Mouse (Mus musculus) granulocyte monocyte progenitor cell, adult 5-6 weeks (primary cell): ENCODE data around the gene Spata25. TPM values are rescaled to one million over a fixed set of nuclear protein-coding genes. Genes with fewer than 3 reads are reported as not detected.
"Not testable (repeated sequence)": the region's sequence is repeated elsewhere in the genome, so short reads cannot be mapped to it uniquely, and the experiment has no call there.

Source experiments
- ATAC-seq: replicated peaks from 2 replicates; pipeline ENCODE4 v1.8.0; 2016; ENCODE audit warnings: mild to moderate bottlenecking, moderate TSS enrichment, inconsistent platforms; ENCODE audit not compliant: poor library complexity, severe bottlenecking
- total RNA-seq, 2 experiments: library from RNA; stranded (forward) in 1 of 2; stranded (reverse) in 1 of 2; fragments of 200-712, 200-1000 nt in 1 of 2; fragments of >200 nt in 1 of 2; fragmentation: Nextera tagmentation in 1 of 2; gene quantifications; 2 replicates each; pipeline ENCODE4 v1.2.3; 2014 to 2017

Spata25 gene
- total RNA-seq, 2 experiments from 2014 or later = not detected

DNA sequence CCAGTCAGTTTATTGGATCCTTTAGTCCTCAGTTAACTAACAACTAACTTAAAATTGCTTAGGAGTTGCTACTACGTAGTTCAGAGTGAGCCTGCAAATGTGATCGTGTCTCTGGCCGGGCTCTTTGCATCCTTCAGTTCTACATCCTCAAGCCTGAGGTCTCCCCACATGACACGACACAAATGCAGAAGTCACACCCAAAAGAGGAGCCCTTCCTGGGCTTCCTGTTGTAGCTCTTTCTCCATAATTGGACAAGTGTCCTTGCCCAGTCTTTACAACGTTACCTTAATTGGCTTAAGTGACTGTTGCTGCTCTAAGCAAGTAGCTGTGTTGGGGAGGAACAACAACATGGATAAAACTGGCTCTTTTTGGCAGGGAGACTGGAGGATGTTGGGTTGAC lies 13.0 kb downstream of the Spata25 start:
- peak; percentile 99 for ATAC-seq

DNA sequence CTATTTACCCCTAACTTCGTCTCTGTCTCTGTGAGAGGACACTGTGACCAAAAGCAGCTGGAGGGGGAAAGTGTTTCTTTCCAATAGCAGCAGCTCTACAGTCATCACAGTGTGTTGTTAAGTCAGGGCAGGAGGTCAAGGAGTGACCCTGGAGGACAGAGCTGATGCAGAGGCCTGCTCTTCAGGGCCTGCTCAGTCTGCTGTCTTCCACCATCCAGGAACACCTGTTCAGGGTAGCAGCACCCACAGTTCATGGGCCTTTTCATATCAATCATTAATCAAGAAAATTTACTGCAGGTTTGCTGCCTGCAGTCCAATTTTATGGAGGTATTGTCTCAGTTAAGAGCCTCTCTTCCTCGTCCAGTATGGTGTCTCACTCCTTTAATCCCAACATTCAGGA lies 14.8 kb downstream of the Spata25 start:
- no peak for ATAC-seq

DNA sequence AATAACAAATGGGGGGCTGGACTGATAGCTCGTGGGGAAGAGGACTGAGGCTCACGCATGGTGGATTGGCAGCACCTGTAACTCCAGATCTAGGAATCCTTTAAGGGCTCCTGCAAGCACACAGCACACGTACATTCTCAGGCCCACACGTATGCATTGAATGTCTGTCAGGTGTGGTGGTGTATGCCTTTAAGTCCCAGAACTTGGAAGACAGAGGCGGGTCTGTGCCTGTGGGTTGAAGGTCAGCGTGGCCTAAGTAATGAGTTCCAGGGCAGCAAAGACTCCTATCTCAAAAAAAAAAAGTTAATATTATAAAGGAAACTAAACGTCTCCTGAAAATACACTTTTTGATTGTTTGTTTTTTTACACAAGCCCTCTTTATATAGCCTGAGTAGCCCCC lies 21.7 kb downstream of the Spata25 start:
- no peak for ATAC-seq

DNA sequence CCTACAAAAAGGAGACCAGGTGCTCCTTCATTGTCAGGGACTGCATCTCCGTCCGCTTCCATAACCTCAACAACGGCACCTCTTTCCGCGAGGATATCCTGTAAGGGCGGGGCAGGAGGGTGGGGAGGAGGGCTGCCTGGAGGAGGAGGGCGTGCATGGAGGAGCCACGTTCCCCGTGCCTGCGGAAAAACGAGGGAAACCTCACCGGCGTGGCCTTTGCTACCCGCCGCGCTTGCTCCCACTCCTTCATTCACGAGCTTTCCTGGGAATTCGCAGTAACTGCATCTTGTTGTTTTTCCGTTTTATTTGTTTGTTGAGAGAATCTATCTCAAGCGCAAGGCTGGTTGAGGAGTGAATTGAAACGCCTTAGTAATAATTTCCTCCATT lies 23.0 kb downstream of the Spata25 start:
- ATAC-seq = peak; percentile 38

DNA sequence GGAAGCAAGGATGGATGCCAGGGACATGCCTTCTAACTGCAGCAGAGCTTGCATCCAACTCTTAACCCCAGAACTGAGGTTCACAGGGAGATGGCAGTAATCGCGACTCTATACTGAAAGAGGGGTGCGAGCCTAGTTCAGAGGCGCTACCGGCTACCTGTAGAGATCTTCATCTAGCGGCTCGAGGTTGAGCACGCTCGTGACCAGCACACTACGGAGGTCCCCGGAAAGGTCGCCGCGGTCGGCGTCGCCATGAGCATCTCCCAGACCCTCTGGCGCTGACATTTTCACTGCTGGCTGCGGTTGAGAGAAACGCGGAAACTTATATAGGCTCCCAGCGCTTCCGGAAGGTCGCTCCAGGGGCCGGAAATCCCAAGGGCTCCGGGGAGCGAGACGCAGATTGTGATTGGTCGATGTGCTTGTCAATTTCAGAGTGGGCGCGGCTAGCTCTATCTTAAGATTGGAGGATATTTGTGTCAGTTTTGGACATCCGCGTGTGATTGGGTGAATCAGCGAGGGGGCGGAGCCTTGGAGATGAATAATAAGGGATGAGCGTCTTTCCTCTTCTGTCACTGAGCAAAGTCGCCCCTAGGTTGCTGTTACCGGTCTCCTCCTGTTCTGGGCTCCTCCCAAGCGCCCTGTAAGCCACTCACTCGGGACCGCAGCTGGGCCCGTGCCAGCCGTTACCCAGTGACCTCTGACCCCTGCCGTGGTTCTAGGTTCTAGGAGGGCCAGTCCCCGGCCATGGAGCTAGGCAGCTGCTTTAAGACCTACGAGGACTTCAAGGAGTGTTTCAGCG lies 23.6 kb downstream of the Spata25 start, which contains the start of the genes Acot8 and Zswim3:
Gene Acot8, minus strand, starts transcription at position 350 of the 799 bp plus-strand sequence.
Gene Zswim3, plus strand, starts transcription at position 566 of the 799 bp plus-strand sequence.
- peak; percentile 92 for ATAC-seq

DNA sequence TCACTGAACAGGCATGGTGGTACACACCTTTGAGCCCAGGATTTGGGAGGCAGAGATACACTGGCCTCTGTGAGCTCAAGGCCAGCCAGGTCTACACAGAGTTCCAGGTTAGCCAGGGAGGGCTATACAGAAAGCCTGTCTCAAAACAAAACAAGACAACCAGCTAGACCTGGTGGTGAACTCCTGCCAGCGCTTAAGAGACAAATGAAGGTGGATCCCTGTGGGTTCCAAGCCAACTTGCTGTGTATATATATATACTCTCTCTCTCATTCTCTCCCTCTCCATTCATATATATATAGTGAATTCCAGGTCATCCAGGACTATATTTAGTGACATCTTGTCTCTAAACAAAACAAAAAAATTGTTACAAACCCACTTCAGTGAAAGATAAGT lies 24.4 kb downstream of the Spata25 start:
- no peak for ATAC-seq

DNA sequence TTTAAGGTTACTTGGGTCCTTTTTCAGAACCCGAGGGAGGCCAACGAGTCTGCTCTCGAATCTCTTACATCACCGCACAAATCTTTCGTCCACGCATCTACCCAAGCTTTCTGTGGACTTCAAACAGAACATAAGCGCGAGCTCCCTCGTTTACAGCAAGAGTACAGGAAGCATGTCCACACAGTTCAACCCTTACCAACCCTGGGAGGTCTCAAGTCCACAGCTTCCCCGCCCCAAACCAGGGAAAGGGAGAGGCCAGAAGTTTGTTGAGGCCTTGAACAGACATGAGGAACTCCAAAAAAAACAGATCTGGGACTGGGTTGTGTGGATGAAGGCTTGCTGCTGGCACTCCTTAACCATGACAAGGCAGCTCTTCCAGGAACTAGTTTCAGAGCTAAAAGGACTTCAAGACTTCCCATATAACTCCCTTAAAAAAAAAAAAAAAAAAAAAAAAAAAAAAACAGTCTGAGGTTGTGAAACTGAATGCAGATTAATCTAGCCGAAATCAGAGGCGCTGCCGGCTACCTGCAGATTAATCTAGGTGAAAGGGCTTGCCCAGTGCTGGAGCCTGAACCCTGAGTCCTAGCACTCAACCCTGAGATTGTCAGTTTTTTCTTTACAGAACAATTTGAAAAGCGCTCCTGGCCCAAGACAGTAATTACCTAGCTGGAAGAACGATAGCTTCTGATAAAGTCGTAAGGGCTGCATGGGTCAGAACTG lies 25.0 kb downstream of the Spata25 start:
- no peak for ATAC-seq

DNA sequence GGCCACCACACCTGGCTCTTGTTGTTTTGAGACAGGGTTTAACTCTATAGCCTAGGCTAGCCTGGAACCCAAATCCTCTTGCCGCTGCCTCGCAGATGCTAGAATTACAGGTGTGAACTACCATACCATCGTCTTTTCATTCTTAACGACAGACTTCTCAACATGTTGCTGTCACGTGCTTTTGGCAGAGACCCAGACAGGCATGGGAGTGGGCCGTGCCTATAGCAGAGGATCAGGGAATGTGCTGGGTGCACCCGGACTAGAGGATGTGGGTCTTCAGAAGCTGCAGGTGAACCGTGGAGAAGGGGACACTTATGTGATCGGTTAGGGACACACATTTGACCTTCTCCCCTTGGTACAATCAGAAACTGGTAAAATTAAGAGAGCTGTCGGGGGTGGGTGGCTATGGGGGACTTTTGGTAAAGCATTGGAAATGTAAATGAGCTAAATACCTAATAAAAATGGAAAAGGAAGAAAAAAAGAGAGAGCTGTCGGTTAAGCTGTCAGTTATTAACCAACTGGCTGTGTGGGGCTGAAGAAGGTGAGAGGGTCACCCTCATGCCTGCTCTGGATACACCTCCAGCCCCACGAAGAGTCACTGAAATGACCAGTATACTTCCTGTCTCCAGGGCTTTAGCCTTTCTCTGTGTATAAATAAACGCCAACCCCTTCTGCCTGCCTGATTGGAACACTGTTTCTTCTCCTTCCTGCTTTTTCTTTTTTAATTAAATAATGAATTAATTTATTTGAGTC lies 27.9 kb downstream of the Spata25 start:
- no peak for ATAC-seq

DNA sequence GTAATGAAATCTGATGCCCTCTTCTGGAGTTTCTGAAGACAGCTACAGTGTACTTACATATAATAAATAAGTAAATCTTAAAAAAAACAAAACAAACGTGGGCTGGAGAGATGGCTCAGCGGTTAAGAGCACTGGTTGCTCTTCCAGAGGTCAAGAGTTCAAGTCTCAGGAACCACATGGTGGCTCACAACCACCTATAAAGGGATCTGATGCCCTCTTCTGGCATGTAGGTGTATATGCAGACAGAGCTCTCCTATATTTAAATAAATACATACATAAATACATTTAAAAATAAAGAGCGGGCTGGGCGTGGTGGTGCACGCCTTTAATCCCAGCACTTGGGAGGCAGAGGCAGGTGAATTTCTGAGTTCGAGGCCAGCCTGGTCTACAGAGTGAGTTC lies 29.8 kb downstream of the Spata25 start:
- ATAC-seq = not testable (repeated sequence)

DNA sequence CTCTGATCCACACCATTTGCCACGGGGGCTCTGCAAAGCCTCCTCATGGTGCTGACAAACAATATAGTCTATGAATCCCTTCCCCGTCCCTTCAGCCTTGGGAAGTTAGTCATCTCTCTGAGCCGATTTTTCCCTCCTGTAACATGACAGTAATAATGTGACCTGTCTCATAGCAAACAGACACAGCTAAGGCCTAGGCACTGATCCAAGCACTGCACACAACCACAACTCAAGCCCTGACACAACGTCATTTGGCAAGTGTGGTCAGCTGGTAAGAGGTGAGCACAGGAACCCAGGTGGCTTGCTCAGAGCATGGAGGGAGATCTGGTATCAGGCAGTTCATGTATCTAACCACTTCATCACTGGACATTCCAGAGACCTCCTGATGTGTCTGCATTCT lies 32.5 kb downstream of the Spata25 start:
- no peak for ATAC-seq

DNA sequence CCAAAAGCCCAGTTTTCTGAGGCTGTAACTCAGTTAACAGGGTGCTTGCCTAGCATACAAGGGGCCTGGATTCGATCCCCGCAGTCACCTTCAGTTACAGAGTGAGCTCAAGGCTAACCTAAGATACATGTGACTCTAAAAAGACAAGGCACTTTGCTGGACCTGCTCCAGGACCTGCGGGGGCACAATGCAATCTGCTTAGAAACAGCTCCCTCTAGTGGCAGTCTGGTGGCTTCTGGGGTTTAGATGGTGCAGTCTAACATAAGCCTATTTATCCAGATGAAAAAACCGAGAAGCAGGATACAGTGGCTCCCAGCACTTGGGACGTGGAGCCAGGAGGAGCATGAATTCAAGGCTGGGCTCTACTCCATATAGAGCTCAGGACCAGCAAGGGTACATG lies 34.0 kb downstream of the Spata25 start:
- ATAC-seq = peak; percentile 80

DNA sequence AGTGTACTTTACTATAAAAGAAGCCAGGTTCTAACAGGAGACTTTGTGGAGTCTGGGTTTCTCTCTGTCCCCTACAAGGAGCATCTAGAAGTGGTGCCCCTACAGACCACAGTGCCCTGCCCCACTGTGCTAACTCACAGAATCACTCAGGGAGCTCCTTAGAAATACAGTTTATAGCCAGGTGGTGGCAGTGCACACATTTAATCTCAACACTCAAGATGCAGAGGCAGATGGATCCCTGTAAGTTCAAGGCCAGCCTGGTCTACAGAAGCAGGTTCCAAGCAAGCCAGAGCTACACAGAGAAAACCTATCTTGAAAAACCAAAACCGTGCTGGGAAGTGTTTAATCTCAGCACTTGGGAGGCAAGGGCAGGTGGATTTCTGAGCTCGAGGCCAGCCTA lies 34.6 kb downstream of the Spata25 start:
- ATAC-seq = no peak

DNA sequence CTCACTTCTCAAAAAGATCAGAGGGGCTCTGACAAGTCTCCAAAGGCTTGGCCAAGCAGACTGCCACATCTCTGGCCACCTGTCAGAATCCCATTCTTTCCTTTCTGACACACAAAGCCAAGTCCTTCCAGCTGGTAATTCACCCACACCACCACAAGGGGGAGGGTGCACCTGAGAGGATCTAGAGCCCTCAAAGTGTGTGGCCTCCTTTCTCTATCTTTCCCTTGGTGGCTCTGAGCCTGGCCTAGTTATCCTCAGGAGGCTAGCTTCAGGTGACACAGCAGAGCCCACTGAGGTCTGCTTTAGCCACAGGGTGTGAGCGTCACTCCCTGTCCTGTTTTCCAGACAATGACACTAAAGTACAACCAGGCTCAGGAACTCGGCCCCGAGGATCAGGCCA lies 35.1 kb downstream of the Spata25 start:
- peak; percentile 38; the same call in 1 of the 2 replicates for ATAC-seq

DNA sequence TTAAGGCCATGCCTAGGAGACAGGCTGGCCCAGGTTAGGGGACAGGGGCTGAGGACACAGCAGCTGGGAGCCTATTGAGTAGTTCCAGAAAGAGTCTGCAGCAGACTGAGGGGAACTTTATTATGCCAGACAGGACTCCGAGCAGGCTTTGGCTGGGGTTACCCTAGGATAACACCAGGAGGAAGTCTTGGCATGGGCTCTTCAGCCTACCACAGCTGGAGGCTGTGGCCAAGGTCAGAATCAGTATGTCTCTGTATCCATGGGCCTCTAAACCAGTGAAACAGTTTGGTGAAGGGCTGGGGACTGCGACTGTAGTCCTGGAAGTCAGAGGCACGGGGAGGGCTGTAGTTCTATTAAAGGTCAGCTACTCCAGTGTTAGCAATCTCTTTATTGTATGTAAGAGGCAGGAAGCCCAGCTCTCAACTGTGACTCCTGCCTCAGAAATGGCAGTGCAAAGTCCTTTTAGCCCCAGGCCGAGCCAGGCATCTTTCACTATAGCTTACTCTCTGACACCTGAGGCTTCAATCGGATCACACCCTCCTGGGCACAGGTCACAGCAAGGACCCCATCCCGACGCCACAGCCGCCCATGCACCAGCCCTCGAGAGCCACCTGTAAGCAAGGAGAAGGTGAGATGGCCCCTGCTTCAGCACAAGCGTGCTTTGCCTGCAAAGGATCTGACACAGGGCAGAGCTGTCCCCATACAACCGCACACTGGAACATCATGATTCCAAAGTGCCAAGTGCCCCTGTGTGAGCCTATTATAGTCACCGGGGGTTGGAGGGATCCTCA lies 35.7 kb downstream of the Spata25 start:
- ATAC-seq = no peak

DNA sequence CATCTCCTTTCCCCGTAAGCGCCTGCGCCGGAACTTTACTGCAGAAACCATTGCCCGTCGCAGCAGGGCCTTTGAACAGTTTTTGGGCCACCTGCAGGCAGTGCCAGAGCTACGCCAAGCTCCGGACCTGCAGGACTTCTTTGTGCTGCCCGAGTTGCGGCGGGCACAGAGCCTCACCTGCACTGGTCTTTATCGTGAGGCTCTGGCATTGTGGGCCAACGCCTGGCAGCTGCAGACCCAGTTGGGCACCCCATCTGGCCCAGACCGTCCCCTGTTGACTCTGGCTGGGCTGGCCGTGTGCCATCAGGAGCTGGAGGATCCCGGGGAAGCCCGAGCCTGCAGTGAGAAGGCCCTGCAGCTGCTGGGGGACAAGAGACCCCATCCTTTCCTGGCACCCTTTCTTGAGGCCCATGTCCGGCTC lies 36.5 kb downstream of the Spata25 start:
- no peak for ATAC-seq

DNA sequence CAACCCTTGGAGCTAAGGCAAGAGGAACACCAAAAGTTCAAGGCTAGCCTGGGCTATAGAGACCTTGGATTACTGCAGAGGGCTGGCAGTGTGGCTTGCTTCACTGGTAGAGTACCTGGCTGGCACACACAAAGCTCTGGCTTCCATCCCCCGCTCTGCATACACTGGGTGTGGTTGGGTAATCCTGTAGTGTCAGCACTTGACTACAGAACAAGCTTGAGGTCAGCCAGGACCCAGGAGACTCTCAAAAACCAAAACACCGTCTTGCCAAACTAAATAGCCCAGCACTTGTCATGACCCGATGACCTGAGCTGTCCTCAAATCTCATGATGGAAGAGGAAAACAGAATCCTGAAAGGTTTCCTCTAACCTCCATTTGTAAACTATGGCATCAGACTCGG lies 37.9 kb downstream of the Spata25 start:
- ATAC-seq = no peak

DNA sequence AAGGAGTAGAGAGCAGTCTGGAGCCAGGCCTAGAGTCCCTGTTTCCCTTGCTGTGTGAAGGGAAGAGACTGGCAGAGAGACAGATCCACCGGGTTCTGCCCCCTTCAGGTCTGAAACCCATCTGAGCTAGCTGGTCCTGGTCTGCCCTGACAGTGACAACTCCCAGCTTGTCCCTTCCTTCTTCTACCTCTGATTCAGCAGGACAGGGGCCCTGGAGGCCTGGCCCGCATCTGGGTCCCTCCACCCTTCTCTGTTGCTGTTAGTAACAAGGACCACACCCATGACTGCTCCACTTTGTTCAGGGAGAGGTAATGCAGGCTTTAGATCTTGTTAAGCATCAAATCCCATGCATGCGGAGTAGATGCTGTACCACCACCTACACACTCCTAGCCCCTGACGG lies 39.9 kb downstream of the Spata25 start:
- no peak for ATAC-seq

DNA sequence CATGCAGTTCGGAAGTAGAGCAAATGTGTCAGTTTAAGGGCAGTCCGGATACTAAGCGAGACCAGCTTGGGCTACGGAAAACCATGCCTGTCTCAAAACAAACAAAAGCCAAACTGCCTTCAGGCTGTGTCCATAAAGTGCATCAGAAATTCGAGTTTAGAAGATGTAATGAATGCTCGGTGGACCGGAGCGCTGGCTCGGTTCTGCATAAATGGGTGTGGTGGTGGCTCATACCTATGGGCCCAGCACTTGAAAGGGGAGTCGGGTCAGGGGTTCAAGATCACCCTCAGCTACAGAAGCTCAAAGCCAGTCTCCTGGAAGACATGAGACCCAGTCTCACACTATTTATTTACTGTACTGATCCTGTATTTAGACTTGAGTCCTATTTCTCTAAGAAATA lies 40.6 kb downstream of the Spata25 start:
- ATAC-seq = no peak

DNA sequence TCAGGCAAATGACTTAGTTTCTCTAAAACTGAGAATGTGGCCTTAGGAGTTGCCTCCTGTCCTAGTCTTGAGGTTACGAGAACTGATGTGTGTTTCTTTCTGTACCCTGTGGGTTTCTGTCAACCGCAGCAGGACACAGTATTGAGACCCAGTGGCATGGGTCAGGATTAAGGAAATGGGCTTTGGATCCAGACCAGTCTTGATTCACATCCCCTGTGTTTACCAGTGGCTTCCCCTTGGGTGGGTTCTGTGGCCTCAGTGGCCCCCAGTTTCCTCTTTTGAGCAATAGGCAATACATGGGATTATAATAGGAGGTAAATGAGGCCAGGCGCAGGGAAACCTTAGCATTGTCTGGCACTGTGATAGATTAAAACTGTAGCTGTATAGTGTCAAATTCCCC lies 41.3 kb downstream of the Spata25 start:
- peak; percentile 81 for ATAC-seq

DNA sequence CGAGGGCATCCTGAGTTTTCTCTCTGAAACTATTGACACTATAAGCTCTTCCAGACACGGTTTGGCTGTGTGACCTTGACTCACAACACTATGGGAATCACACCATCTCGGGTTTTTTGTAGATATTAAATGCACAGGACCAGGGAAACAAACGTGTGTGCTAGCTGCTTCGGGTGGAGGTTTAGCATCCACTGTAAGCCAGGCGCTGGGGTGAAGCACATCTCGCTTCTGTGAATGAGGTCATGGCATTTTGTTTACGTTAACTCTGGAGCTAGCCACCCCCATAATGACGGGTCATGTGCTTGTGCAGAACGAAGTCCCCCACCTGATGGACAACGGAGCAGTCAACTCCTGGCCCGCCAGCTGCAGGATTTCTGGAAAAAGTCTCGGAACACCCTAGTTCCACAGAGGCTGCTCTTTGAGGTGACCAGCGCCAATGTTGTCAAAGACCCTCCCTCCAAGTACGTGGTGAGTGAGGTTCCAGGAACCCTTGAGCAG lies 41.9 kb downstream of the Spata25 start:
- ATAC-seq = no peak
